Mouse (Mus musculus): ENCODE data around the gene Pmepa1. TPM values are rescaled to one million over a fixed set of nuclear protein-coding genes. Genes with fewer than 3 reads are reported as not detected.

The Pmepa1 gene
- total RNA-seq, 2 experiments from 2014 or later = 11.1 to 12.1 TPM

DNA sequence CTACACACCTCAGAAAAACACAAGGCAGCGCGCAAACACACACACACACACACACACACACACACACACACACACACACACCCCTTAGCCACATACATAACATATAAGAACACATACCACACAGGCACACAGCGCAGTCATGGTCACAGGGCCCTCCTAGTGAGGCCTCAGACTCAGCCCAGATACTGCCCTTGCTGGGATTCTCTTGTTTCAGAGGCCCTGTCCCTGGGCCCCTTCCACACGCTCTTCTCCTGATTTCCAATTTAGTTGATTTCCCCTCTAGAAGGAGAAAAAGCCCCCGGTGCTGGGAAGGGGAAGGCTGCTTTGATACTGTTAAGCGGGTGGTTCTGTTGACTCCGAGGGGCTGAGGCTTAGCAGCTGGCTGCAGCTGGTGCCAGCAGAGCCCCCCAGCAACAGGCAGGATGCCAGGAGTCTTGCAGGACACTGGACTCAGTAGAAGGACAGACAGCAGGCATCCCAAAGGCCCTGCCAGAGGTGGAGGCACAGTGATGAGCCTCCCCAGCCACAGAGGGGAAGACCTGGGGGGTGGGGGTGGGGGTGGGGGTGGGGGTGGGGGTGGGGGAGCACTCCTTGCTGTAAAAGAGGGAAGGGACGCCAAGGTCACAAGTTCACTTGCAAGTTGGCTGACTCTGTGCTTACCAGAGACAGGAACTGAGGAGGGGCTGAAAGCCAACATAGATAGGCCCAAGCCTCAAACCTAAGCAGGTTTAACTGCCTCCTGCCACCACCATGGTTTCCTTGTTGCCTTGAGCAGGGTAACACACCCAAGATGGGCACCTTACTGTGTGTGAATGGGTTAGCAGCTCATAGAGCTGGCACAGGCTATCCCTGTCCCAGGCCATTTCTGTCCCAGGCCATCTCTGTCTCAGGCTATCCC is 40.6 kb downstream of the Pmepa1 start:
- intact Hi-C loops (cut with DNase I; ENCODE audit: low total_unique reads) = loop anchor here (10.0 kb wide), 1 partner anchor 99 kb away; no protein-coding TSS in a partner anchor

DNA sequence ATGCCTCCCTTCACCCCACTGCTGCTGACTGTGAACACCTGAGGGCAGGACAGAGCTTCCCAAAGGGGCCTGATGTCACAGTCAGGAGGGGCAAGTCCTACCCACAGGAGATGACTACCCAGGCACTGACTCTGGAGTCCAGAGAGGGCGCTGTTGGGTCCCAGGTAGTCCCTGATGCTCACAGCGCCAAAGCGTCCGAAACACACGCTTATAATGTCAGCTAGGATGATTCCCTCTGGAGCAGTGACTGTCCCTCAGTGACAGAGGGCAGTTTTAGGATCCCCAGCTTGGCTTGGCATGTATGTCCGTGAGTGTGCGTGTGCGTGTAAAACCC is 43.6 kb downstream of the Pmepa1 start:
- intact Hi-C loops (cut with DNase I; ENCODE audit: low total_unique reads) = loop anchor here (5.0 to 10.0 kb wide), 2 partner anchors 102 to 220 kb away; no protein-coding TSS in a partner anchor
- DNase-seq = no peak

More for the DNA sequence above, 40.6 kb downstream of the Pmepa1 start:
- DNase-seq = no peak

- intact Hi-C loops (cut with DNase I; ENCODE audit: low total_unique reads) = loop anchor here (5.0 to 10.0 kb wide), 2 partner anchors 103 to 220 kb away; no protein-coding TSS in a partner anchor
- no peak for DNase-seq
These were observed 44.1 kb downstream of the Pmepa1 start for GRCm38 (mm10) chr2:173232065-173232765.

DNA sequence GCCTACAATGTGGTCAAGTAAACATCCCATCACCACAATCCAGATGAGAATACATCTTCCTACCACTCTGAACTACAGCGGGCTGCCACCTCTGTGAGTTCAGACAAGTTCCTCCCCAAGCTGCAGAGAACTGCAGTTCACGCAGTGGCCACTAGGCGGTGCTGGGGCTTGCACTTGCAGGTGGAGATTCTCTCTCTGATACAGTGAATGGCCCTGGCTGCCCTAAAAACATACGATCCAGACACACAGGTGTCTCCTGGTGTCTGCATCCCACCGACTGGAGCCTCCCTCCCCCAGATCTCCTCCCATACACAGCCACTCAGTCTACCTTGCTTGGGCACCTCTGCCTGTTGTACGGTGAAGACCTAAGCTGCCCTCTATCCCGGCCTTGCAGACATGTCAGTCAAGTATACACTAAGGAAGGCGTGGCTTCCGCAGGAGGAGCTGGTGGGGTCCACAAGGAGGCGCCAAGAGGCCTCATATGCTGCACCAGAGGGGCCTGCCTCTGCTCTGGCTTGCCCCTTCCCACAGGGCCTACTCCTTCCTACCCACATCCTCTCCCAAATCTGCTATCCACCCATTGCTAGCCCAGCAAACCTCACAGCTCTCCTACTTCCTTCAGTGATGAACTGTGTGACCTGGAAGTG is 46.6 kb downstream of the Pmepa1 start:
- DNase-seq = peak; percentile 90
- intact Hi-C loops (cut with DNase I; ENCODE audit: low total_unique reads) = loop anchor here (5.0 to 10.0 kb wide), 2 partner anchors 105 to 223 kb away; no protein-coding TSS in a partner anchor

GRCm38 (mm10) chr2:173228567-173228966 is 47.8 kb downstream of the Pmepa1 start:
- intact Hi-C loops (cut with DNase I; ENCODE audit: low total_unique reads) = no loop called here
- DNase-seq = no peak

DNA sequence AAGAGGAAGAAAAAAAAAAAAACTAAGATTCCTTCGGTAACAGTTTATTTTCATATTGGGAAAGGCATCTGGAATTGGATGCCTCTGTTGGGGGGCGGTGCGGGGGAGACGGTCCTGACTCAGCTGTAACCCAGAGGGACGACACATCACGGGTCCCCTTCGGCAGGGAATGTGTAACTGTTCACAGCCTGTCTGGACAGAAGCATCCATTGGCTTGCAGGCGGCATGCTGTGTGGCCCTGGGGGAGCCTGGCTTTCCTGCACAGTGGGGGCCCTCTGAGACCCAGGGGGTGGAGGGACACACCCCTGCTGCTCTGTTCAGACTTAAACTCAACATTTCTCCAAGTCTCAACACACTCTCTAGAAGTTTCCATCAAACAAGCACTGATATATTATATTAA is 49.5 kb downstream of the Pmepa1 start:
- intact Hi-C loops (cut with DNase I; ENCODE audit: low total_unique reads) = no loop called here

DNA sequence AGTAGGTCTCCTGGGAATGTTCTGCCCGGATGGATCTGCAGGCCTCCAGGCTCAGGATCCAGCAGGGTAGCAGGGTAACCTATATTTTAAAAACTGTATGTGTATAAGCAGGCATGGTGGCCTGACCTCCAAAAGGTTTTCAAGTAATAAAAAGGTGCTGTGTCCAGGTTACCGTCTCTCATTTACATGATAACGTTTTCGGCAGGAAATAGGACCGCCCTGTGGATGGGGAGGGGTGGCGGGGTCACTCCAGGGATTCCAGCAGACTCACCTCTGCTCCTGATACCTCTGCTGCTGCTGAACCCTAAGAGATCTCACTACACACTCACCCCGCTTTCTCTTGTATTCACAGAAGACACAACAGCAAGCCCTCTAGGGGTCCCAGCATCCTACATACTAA is 50.4 kb downstream of the Pmepa1 start:
- no peak for DNase-seq
- intact Hi-C loops (cut with DNase I; ENCODE audit: low total_unique reads) = loop anchor here (2.0 kb wide), 1 partner anchor 319 kb away; no protein-coding TSS in a partner anchor

More for the DNA sequence above, 49.5 kb downstream of the Pmepa1 start:
- no peak for DNase-seq

DNA sequence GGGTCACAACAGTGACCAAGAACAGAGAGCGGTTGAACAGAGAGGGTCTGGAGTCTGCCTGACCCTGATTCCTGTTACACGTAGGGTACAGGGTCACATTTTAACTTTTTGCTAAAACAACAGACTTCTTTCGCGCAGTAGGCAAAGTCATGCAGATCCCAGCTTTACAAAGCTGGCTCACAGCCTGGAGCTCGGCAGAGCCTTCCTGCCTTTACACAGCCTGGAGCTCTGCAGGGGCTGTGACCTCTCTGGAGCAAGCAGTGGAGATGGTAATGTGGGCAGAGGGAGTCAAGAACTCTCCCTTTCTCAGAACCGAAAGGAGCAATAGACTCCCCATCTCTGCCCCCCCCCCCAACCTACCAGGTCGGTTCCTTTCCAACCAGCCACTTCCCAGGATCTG is 51.5 kb downstream of the Pmepa1 start:
- no peak for DNase-seq
- intact Hi-C loops (cut with DNase I; ENCODE audit: low total_unique reads) = loop anchor here (2.0 kb wide), 1 partner anchor 320 kb away; no protein-coding TSS in a partner anchor

- DNase-seq = no peak
- intact Hi-C loops (cut with DNase I; ENCODE audit: low total_unique reads) = loop anchor here (2.0 kb wide), 1 partner anchor 321 kb away; no protein-coding TSS in a partner anchor
These were observed 52.2 kb downstream of the Pmepa1 start for GRCm38 (mm10) chr2:173224097-173224496.

DNA sequence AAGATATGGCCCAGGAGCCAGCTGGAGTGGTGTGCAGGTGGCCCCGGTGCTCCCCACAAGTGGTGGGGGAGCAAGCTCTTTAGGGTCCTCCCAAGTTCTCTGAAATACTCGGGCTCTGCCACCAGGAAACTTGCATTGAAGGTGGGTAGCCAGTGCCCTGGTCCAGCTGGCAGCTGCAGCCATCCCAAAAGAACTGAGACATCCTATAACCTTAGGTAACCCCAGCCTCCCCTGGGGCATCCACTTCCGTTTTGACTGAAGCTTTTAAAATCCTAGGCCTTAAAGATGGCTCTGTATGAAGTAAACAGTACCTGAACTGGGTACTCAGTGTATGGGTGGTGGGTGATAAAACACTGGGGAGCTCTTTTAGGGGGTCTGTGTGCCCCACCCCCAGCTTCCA is 52.8 kb downstream of the Pmepa1 start:
- intact Hi-C loops (cut with DNase I; ENCODE audit: low total_unique reads) = no loop called here
- no peak for DNase-seq

- intact Hi-C loops (cut with DNase I; ENCODE audit: low total_unique reads) = no loop called here
- no peak for DNase-seq
These were observed 55.6 kb downstream of the Pmepa1 start for GRCm38 (mm10) chr2:173220754-173221153.

DNA sequence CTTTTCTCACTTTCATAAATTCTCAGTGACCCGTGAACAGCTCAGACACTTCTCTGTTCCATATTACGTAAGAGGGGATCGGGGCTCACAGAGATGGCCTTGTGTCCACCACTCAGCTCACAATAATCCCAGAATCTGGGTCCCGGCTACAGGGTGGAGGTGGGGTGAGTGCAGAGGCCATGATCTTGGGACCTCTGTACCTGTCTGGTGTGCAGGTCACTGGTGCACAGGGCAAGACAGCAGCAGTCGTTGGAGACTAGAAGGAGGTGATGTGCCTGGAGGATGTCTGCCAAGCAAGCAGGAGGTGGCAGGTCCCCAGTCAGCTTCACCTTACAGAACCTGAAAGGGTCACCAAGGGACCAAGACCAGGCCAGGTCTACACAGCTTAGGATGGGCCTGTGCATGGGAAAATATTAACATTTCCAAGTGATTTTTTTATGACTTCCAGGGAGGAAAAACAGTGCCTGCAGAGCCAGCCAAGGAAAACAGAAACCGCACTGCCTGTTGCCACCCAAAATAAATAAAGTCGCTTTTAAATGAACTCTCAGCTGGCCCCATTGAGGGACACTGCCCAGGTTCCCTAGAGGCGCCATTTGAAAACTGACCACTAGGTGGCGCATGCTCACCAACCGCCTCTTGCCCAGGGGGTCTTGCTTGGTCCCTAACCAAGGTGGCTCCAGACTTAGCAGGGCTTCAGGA is 56.9 kb downstream of the Pmepa1 start:
- DNase-seq = no peak
- intact Hi-C loops (cut with DNase I; ENCODE audit: low total_unique reads) = no loop called here

DNA sequence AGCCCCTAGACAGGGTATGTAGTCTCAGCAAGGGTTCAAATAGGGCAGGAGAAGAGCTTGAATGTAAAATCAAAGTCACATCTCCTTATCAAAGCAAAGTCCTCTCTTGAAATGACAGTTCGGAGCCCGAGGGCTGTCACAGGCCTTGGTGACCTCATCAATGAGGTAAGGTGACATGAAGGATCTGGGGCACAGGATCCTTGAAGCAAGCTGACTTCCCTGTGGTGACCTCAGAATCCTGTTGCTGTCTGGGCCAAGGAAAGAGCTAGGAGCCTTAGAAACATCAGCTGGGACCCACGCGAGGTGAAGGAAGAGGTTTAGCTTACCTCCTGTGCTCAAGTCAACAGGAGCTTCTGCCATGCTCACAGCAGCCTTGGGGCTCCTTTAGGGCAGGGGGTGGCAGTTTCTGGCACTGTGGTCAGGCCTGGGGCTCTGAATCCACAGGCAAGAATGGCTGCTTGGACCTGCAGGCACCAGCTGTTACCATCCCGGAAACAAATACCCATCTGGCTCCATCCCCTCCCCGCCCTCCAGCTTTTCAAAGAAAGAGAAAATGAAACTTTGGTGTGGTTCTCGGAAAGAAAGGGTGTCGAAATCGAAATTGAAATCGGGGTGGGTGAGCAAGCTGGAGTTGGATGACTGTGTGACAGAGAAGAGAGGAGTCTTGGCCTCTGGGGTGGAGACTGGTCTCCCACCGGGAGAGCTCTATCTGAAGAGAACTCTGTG is 57.8 kb downstream of the Pmepa1 start, which contains the start of gene Zbp1:
Zbp1 (minus strand) TSS at position 508 of the 726 bp plus-strand sequence.
- DNase-seq = no peak
- intact Hi-C loops (cut with DNase I; ENCODE audit: low total_unique reads) = no loop called here

GRCm38 (mm10) chr2:173217763-173218258 is 58.5 kb downstream of the Pmepa1 start:
- intact Hi-C loops (cut with DNase I; ENCODE audit: low total_unique reads) = no loop called here
- DNase-seq = no peak

- intact Hi-C loops (cut with DNase I; ENCODE audit: low total_unique reads) = no loop called here
These were observed 59.1 kb downstream of the Pmepa1 start for GRCm38 (mm10) chr2:173217246-173217645.

GRCm38 (mm10) chr2:173216840-173217239 is 59.5 kb downstream of the Pmepa1 start:
- intact Hi-C loops (cut with DNase I; ENCODE audit: low total_unique reads) = no loop called here
- no peak for DNase-seq

More at GRCm38 (mm10) chr2:173217246-173217645, 59.1 kb downstream of the Pmepa1 start:
- no peak for DNase-seq

GRCm38 (mm10) chr2:173212227-173212626 is 64.1 kb downstream of the Pmepa1 start:
- no peak for DNase-seq
- intact Hi-C loops (cut with DNase I; ENCODE audit: low total_unique reads) = no loop called here

GRCm38 (mm10) chr2:173209091-173209815 is 67.1 kb downstream of the Pmepa1 start:
- DNase-seq = no peak
- intact Hi-C loops (cut with DNase I; ENCODE audit: low total_unique reads) = no loop called here

Measured in gastrocnemius, postnatal 14 days (tissue).